Mouse (Mus musculus) spleen, postnatal 14 days (tissue): ENCODE data around the gene Diras2.

Source experiments
- DNase-seq, 2 experiments: peaks; one replicate each; pipeline ENCODE4 v3.0.0; 2021 to 2022; ENCODE audit warnings: low spot score in 2 of 2

The Diras2 gene

DNA sequence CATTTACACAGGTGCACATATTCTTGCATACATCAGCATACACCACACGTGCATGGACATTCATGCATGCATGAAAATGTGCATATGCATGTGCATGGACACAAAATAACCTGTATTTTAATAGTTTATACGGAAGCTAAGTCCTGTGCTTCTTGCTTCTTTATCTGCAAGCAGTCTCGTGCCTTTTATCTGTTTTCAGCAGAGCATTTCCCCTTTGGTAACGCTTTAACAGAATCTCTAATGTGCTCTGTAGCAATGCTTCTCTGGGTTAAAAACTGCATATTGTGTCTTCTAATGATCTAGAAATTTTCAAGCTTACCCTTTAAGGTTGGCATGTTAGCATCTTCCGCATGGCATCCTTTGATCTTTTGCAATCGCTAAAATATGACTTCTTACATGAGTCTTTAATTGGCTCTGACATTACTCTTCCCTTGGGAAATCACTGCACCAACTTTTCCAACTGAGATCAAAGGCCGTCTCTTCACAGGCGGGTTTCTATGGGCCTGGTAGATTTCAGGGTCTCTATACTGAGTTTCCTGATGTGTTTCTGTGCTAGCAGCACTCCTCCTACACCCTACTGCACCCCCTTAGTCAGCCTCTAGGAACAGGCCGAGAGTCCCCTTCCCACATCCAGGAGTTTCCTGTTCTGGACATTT is 21.9 kb upstream of the Diras2 start:
- no peak for DNase-seq

DNA sequence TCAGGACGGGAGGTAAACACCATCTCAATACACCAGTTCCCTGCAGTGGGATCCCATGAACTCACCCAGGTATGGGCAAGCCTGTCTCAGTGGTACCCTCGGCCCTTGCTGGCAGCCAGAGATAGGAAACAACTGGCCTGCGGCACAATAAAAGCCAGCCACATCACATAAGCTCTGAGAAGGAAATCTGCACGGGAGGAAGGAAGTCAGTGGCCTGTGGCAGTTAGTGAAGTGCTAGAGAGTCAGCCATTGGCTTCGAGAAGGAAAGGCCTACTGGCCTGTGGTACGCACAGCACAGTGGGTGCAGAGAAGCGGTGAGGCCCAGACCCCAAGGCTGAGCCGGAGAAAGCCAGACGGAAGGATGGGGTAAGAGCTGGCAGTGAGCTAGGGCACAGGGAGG is 20.2 kb upstream of the Diras2 start:
- DNase-seq, result no peak

DNA sequence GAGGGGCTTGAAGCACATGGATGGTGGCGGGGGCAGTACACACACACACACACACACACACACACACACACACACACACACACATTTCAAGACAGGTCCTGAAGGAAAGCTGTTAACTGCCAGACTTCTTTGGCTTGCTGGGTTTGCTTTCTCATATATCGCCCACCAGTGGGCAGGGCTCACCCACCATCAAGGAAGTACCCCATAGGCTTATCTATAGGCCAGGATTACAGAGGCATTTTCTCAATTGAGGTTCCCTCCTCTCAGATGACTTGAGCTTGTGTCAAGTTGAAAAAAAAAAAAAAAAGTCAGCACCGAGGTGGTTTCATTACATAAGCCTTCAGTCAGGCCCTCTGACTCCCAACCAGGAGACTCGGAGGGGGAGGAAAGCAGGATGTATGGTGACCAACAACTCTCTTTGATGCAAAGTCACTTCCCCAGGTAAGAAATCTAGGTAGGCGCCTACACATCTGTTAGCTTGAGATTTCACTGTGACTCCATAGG is 19.7 kb upstream of the Diras2 start:
- no peak for DNase-seq

DNA sequence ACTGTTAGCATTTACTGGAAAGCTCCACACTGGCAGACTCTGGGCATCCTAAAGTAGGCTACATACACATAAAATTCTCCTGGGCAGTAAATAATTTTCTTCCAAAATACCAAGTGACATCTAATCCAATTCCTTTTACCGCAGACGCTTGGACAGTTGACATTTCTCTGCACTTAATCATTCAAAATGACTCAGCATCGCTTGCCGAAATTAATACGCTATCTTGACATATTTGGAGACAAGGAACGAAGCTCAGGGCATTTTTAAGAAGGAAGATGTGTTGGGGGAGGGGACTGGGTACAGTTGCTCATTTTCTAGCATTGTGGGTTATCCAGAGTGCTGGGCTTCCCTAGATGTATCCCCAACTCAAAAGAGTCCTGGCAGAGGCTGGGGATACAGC is 15.2 kb upstream of the Diras2 start:
- no peak for DNase-seq

DNA sequence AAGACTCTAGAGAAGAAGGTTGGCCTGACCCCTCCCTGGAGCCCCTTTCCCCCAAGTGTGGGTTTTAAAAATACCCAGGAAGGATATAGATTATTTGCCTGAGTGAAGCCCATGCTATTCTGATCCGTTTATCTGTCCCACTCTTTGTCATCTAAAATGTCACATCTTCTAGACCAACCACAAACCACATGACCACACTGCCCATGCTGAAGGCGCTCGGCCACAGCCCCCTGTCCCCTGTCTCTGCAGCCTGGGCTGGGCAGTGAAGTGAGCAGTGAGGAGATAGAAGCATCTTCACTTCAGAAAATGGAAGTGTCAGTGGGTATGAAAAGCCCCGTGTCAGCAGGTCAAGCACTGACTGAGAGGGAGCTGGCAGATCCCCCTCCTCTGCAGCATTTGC is 11.6 kb upstream of the Diras2 start:
- DNase-seq, result no peak

DNA sequence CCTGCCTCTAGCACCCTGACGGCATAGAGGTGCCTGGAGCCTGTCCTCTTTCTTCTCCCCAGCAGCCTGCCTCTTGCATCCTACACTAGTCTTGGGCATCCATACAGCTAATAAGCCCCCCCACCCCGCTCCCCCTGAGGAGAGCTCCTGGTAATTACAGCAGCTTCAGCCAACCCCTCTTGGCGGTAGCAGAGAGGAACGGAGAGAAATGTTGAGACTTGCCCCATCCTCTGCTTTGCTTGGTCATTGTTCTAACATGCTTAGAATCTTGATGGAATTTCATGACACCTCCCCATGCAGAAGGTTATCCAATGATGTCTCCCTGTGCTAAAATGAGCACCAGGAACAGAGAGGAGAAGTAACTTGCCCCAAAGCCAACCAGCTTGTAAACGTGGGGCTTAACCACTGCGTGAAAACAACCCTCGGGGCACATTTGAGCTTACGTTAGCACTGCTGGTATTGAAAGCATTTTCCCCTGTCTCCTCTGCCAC is 11.0 kb upstream of the Diras2 start:
- DNase-seq, result no peak

DNA sequence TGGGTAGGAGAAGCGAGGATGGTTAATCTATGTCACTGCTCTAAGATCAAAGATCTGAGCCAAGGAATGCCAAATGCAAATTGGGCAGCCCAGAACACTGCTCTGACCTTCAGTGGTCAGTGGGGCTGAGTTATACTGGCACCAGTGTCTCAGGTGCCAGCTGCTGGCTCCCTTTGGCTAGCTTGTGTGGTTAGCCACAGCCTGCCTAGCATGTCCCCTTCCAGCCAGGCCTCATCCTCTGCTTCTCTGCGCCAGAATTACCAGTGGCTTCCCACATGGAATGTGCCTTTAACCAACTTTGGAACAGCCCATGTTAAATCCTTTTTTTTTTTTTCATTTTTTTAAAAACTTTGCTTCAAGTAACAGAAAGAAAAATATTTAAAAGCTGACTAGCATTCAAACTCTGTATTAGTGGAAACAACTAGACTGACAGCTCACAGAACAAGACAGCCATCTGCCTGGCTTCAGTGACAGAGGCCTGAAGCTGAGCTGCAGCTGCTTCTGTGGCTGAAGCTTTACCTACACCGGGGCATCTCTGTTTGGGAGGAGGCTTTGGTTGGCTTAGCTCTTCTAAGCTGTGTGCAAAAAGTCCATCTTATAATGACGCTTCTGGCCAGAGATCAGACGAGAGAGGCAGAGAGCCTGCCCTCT is 10.4 kb upstream of the Diras2 start:
- DNase-seq, result no peak

DNA sequence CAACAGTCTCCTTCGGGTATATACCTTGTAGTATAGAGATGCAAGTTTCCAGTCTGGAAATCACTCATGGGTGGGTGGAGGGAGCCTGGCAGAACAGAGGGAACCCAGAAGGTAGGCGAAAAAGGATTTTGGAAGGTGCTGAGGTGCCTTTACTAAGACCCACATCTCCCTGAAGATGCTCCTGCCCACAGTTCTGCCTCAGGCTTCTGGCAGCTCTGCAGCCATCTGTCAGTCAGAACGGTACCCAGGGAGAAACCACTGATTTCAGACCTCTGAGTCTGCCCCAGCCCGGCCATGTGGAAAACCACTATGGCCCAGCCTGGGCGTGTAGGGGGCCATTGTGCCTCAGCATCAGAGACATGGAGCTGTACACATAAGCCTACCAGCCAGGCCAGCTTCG is 8.4 kb upstream of the Diras2 start:
- DNase-seq, result peak in 1 of 2 experiments; percentile 16

DNA sequence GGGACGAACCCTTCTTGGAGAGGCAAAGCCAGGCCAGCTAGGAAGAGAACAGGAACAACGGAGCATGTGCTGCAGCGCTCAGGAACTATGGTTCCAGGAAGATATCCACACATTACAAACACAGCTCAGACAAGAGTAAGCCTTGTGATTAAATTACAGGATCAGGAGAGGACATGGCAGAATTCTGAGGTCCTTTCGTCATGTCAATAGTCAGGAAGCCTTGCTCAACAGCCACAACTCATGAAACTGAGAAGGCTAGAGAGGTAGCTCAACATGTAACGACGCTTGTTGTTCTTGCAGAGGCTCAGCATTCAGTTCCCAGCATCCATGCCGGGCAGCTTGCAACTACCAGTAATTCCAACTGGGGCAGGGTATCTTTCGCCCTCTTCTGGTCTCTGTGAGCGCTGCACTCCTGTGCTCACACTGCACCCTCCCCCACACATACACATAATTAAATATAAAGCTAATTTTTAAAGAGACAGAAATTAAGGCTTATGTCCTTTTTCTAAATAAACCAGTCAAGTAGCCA is 7.6 kb upstream of the Diras2 start:
- peak in 1 of 2 experiments; percentile 25 for DNase-seq

DNA sequence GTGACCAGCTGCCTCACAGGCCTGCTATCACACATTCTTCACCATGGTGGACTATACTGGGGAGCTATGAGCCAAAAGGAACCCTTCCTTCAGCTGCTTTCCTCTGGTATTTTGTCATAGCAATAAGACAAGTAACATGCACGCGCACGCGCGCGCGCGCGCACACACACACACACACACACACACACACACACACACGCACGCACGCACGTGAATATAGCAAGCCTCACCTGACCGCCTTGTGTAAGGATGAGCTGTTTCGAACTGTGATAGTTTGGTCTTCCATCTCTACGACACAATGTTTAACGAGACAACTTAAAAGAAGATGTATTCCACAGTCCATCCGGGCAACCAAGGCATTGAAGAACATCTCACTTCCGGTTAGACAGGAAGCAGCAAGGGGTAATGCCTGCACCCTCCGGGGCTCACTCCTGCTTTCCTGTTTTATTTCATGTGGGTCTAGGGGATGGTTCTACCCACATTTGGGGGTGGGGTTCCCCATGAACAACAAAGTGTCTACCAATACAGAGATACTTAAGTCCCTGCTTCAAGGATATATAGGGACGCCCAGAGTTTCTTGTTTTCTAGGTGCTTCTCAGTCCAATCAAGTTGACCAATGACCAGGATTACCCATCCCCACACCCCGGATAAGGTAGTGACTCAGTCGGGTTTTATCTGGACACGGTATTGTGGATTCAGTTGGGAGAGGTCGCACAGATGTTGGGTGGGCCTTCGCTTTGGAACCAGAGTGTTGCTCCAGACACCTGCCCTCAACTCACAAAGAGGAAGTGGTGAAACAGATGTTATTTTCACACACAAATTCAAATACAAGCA is 6.9 kb upstream of the Diras2 start:
- no peak for DNase-seq

DNA sequence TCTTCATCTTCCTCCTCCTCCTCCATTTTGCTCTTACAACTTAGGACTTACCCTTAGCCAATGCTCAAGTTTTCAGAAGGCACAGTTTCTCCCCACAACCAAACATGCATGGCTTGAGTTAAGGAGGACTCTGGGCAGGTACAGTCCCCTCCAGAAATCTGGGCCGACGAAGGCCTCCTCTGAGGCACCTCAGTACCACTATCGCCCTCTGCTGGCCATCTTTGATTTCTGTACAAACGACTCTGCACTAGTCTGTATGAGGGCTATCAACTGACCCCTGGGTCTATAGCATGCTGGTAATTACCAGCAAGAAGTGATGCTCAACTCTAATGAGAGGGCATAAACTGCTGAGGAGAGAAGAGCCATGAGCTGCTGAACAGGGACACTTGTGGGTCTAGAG is 4.5 kb upstream of the Diras2 start:
- DNase-seq, result peak; percentile 34 to 76

DNA sequence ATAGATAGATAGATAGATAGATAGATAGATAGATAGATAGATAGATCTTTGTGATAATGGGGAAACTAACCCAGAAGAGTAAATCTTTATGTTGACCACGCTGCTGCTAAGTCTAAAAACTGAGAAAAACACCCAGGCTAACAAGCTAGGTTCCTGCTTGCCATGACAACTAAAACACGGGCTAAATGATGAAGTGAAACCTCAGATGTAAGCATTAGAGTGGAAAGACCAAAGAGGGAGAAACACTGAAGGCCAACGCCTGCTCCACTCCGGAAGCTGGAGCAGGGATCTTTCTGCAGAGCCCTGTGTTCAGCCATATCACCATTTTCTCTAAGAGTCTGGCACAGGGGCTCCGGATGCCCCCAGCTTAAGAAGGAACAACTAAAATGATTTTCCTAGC is 2.6 kb upstream of the Diras2 start:
- DNase-seq, result no peak

DNA sequence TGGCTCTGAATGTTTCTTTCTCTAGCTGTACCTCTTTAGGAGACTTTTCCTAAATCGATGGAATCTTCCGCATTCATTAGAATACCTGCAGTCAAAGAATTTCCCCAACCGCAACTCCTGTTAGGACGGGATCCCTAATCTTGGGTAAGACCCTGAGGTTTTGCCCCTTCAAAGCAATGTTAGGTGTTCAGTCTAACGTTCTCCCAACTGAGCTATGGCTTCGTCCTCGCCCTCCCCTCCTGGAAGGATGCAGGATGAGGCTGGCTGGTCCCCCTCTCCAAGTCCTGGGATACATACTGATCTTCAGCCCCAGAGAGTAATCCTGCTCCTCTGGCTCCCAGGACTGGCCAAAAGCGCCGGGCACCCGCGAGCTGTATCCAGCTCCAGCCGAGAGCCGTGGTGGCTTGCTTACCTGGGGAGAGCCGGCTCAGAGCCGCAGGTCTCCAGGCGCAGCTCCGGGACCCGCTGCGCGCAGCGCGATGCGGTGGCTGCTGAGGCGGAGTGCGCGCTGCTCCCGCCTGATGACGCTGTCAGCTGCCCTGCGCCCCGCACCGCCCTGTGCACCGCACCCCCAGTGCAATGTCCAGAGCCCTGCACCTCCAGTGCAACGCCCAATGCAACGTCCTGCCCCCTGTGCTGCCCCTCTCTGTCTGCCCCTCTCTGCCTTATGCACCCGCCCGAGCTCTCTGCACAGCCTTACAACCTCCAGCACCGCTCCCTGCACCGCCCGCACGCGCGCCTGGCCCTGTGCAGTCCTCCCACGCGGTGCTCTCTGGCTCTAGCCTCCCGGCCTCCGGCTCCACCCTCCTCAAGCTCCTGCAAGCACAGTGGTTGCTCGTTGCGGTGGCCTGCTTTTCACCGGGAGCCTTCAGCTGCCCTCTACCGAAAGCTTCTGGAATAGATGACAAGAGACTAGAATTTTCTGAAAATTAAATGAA is 802 bp downstream of the Diras2 start:
- peak; percentile 27 to 40 for DNase-seq

DNA sequence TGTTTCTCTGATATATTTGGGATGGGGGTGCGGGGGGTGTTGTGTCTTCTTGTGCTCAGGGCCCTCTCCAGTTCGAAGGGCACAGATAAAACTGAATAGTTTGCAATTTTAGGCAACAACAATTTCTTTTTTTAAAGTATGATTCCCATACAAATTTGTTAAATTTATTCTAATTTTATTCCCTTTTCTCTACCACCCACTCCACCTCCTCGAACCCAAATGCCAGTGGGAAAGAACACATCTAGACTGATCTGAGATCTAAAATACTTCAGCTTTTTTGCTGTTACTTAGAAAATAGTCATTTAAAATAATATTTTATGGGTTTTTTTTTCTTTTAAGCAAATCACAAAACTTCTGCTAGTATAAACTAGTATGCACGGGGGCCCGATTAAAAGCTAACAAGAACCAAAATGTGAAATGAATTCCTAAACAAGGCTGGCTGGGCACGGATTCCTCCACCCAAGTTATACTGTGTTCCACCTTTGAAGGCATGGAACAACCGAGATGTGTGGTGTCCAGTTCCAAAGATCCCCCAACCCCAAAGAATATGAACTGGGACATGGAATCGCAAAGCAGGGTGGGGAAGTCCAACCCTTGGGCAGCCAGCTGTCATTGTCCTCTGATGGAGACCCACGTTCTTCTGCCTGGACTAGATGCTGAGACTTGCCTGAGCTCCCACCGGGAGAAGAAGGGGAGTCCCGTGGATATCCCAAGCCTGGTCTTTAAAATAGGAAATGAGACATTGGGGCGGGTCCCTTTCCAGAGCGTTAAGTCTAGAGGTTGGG is 1.7 kb downstream of the Diras2 start:
- DNase-seq, result no peak

DNA sequence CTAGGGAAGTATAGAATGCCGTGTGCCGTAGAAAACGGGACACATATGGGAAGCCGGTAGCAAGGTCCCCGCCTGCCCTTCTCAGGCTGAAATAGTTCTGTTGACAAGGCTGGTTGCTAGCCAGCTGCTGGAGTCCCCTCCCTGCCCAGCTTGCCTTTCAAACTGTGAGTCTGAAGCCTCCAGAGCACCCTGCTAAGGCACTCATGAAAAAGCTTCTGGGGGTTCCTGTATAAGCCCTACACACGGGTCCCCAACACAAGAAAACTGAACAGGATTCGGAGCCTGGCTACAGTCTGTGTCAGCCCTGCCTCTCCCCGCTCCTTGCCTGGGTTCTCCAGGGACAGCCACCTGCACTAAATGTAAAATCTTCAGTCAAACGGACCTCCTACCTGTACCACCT is 2.3 kb downstream of the Diras2 start:
- DNase-seq, result no peak

DNA sequence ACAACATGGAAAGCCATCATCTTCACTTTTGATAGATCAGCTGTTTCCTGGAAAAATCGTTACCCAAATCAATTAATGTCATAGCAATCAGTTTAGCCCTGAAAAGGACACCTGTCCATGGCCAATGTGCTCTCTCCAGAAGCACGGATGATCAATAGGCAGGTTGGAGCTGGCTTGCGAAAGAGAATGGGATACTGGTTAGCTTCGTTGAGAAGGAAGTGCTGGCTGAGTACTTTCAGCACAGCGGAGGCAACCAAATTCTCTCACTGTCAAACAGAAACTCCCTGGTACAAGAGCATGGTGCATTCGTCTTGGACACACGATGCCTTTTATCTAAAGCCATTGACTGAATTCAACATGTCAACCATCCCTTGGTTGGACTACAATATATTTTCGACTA is 2.8 kb downstream of the Diras2 start:
- no peak for DNase-seq

DNA sequence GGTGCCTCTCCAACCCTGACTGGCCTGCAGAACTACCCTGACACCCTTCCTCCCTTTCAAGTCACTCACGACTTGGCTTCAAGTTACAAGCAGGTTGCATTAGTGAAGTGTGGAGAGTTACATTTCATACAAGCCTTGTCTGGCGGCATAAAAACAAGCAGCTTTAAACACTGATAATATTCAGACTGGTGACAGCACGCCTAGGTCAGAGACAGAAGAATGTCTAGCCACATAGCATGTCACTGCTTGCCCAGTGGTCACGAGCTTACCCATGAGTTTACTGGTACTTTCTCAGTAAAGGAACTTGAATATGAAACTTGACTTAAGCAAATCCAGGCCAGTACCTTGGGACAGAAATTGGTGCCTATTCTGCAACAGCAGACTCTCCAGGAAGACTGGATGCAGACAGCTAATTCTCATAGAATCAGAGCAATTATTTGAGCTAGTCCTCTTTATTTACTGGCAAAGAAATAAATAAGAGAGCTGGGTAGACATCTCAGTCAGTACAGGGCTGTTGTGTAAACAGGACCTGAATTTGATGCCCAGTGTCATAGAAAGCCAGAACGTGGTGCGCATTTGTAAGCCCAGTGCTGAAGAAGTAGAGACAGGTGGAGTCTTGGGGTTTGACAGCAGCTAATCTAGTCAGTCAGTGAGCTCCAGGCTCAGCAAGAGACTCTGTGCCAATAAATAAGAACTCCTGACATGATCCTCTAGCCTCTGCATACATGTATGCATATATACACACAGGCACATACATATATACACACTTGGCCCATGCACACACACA is 4.6 kb downstream of the Diras2 start:
- DNase-seq, result no peak

DNA sequence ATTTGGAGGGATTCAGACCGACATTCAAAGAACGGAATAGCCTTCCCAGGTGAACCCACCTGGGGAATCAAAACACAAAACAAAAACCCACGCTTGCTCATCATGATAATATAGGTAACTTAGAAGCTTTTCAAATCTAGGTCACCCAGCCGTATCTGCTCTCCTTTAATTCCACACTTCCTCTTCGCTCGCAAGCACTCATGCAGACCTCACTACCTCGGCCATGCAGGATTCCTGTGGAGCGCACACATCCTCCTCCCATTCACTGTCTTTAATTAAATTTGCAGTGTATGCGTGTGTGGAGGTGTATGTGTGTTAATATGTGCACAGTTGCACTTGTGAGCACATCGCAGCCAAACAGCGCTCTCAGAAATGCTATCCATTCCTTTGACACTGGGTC is 6.8 kb downstream of the Diras2 start:
- DNase-seq, result no peak

DNA sequence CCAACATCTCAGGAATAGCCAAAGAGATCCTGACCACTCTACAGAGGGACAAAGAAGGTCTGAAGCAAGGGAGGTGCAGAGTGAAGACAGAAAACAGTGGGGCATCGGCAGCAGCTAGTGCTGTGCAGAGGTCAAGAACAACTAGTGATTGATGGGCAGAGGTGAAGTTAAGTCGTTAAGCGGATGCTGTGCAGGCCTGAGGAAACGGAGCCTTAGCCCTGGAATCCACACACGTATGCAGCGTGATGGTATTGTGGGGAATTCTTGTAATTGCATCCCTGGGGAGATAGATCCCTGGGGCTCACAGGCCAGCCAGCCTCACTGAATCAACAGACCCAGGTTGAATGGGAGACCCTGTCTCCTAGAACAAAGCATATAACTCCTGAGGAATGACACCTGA is 9.9 kb downstream of the Diras2 start:
- no peak for DNase-seq

DNA sequence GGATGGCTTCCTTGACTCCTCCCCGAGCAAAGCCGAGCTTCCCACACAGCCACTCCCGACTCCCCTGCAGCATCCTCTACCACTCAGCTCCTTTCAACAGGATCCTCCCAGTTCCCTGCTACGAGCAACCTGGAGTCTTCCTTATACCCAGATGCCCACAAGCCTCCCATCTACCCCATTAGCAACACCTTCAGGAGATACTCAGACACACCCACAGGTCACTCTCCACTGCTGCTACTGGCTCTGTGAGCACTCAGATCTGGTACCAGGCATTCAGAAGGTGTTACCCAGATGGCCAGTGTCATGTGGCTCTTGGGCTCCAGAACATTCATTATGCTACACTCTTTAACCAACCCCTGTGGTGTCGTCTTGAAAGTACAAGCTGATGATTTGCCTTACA is 11.7 kb downstream of the Diras2 start:
- no peak for DNase-seq
